Mouse (Mus musculus): ENCODE measurements around the gene Frs3. TPM values are rescaled to one million over a fixed set of nuclear protein-coding genes. Genes with fewer than 3 reads are reported as not detected.

The Frs3 gene
- polyA plus RNA-seq, 1 experiment from 2014 or later = 4.6 TPM

DNA sequence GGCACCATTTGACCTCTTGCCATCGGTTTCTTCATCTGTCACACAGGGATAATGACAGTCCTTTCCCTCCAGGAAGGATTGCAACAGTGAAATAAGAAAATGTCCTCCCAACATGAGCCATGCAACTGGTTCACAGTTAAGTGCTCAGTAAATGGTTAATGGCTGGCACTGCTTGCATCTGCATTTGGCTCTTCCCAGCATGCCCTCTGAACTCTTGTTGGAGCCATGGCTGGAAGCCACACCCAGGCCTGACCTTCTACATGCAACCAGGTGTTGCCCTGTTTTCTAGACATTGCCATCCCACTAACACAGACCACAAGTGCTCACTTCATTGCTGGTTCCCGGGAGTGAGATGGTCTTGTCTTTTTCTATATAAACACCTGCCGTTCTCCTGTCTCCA lies 19.1 kb downstream of the Frs3 start:
- Histone ChIP-seq H3K27me3 (replicated peaks) (peaks cover 20% of the 10 kb centered on the region), H3K4me3 (no peak overlapping the region), H3K36me3 (peaks cover 9% of the 10 kb centered on the region), H3K4me1 (replicated peaks) (peaks cover 21% of the 10 kb centered on the region), H3K9me3 (replicated peaks) (no peaks in the 10 kb centered on the region), H3K9ac (no peak overlapping the region), H3K4me2 (no peak overlapping the region), H3K27ac (ENCODE audit: poor library complexity, severe bottlenecking) (no peak overlapping the region)
- WGBS = 73% methylated on average over 3 of the region's 3 CpGs
- no peak for ATAC-seq (ENCODE audit: insufficient number of reproducible peaks, low FRiP score)

DNA sequence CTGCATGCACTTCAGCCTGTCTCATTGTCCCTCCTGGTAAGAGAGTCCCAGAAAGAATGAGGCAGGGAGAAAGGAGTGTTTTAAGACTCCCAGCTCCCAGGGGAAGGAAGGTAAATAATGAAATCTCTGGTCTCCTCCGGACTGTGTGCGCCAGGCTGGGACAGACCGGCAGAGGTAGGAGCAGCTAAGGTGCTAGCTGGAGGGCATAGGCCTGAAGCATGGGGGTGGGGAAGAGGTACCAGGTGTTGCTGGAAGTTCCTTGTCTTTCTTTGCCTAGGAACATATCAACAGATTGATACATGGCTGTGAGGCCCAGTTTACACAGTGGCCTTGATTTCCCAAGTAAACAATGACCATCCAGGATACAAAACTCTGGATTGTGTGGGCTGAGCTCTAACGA lies 20.1 kb downstream of the Frs3 start:
- no peak overlapping the region for H3K4me3 ChIP-seq
- no peaks in the 10 kb centered on the region for H3K9me3 ChIP-seq (replicated peaks)
- no peak for ATAC-seq (ENCODE audit: insufficient number of reproducible peaks, low FRiP score)
- H3K4me2 ChIP-seq = no peak overlapping the region
- no peak overlapping the region for H3K27ac ChIP-seq (ENCODE audit: poor library complexity, severe bottlenecking)
- H3K36me3 ChIP-seq = no peaks in the 10 kb centered on the region
- H3K9ac ChIP-seq = no peak overlapping the region
- peaks cover 11% of the 10 kb centered on the region; the same call in 1 of the 2 replicates for H3K27me3 ChIP-seq (replicated peaks)
- H3K4me1 ChIP-seq (replicated peaks) = peaks cover 13% of the 10 kb centered on the region
- WGBS = 74% methylated on average over 4 of the region's 4 CpGs

DNA sequence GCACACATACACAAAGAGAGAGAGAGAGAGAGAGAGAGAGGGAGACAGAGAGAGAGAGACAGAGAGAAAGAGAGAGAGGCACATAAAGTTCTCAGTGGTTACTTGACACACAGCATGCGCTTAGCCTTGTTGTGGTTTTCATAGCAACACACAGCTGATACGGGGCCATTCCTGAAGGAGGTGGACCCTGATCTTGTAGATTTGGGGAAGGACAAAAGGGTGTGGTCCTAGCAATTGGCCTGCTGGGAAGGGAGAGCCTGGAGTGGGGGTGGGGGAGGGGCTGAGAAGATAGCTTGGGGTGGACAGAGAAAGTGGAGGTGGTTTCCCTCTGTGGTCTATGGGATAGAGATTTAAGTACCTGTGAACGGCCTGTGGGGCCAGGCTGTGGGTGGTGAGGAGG lies 21.2 kb downstream of the Frs3 start:
- Histone ChIP-seq H3K36me3 (no peaks in the 10 kb centered on the region), H3K27me3 (replicated peaks) (peaks cover 2% of the 10 kb centered on the region; the same call in 1 of the 2 replicates), H3K9ac (no peak overlapping the region), H3K4me2 (no peak overlapping the region), H3K4me1 (replicated peaks) (peaks cover 13% of the 10 kb centered on the region), H3K9me3 (replicated peaks) (no peaks in the 10 kb centered on the region), H3K4me3 (no peak overlapping the region), H3K27ac (ENCODE audit: poor library complexity, severe bottlenecking) (no peak overlapping the region)
- ATAC-seq (ENCODE audit: insufficient number of reproducible peaks, low FRiP score) = no peak
- WGBS = 53% methylated on average over 3 of the region's 3 CpGs

DNA sequence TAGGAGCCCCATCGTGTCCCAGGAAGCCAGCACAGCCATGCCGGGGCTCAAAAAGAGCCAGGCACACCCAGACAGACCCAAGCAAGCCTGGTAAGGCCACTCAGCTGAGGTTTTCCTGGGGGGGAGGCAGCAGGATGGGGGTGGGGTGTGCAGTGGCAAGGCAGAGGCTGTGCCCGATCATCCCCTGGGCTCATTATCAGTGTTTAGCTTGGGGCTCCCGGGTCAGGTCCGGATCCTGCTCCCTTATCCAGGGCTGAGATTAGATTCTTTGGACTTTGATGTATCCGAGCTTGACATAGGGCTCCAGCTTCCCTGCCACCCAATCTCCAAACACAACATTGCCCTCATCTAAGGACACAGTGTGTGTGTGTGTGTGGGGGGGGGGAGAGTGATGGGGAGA lies 23.1 kb downstream of the Frs3 start:
- Histone ChIP-seq H3K36me3 (no peaks in the 10 kb centered on the region), H3K4me2 (no peak overlapping the region), H3K9me3 (replicated peaks) (no peaks in the 10 kb centered on the region), H3K4me3 (no peak overlapping the region), H3K27ac (ENCODE audit: poor library complexity, severe bottlenecking) (no peak overlapping the region), H3K4me1 (replicated peaks) (peaks cover 21% of the 10 kb centered on the region), H3K9ac (no peak overlapping the region), H3K27me3 (replicated peaks) (no peaks in the 10 kb centered on the region)
- ATAC-seq (ENCODE audit: insufficient number of reproducible peaks, low FRiP score) = no peak
- WGBS = 16% methylated on average over 6 of the region's 6 CpGs

DNA sequence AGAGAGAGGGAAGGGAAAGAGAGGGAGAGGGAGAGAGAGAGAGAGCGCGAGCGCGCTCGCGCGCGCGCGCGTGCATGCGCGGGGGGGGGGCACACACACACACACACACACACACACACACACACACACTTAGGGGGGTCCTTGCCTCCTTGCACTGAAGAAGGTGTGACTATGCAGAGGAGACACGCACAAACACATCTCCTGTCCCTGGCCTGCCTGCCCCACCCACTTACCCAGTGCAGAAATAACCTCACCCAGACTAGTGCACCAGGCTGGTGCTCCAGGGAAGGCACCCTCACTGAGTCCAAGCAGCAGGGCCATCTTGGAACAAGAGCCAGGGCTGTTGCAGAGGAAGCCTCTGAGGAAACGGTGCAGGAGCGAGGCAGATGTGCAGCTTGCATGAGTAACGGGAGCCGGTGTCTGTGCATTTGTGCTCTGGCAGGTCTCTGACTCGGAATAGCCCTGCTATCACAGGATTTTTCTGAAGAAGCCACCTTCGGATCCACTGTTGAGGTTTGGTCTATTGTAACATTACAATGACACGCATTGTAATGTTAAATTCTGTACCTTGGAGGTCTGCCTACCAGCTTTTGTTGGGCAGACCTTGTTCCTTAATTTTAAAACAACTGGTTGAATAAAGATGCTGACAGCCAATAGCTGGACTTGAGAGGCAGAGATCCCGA lies 24.2 kb downstream of the Frs3 start:
- ATAC-seq (ENCODE audit: insufficient number of reproducible peaks, low FRiP score) = no peak
- H3K36me3 ChIP-seq = no peaks in the 10 kb centered on the region
- 57% methylated on average over 20 of the region's 22 CpGs for WGBS
- peak overlapping the region; percentile 41 for H3K4me2 ChIP-seq
- no peaks in the 10 kb centered on the region for H3K9me3 ChIP-seq (replicated peaks)
- H3K4me3 ChIP-seq = no peak overlapping the region
- peaks cover 21% of the 10 kb centered on the region for H3K4me1 ChIP-seq (replicated peaks)
- H3K27me3 ChIP-seq (replicated peaks) = no peaks in the 10 kb centered on the region
- no peak overlapping the region for H3K27ac ChIP-seq (ENCODE audit: poor library complexity, severe bottlenecking)
- H3K9ac ChIP-seq = no peak overlapping the region

DNA sequence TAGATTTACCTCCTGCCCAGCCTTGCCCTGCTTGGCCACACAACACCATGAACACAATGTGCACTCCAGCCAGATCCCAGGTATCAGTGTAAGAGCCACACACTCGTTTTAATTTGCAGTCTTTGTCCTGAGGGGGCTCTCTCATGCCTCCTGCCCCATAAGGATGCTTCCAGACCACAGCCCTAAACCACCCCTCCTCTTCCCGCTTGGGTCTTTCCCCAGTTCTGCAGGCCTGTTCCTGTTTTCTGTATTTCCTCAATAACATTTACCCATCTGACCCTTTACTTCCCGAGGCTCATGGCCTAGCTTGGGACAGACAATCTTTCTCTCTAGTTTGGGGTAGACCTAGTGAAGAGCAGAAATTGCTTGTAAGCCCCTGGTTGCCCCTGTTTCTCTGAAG lies 26.2 kb downstream of the Frs3 start:
- H3K27me3 ChIP-seq (replicated peaks) = no peaks in the 10 kb centered on the region
- no peaks in the 10 kb centered on the region for H3K36me3 ChIP-seq
- H3K9ac ChIP-seq = no peak overlapping the region
- 59% methylated on average over 3 of the region's 3 CpGs for WGBS
- H3K4me2 ChIP-seq = no peak overlapping the region
- no peak for ATAC-seq (ENCODE audit: insufficient number of reproducible peaks, low FRiP score)
- H3K4me1 ChIP-seq (replicated peaks) = peaks cover 21% of the 10 kb centered on the region
- no peak overlapping the region for H3K27ac ChIP-seq (ENCODE audit: poor library complexity, severe bottlenecking)
- H3K4me3 ChIP-seq = no peak overlapping the region
- H3K9me3 ChIP-seq (replicated peaks) = no peaks in the 10 kb centered on the region

DNA sequence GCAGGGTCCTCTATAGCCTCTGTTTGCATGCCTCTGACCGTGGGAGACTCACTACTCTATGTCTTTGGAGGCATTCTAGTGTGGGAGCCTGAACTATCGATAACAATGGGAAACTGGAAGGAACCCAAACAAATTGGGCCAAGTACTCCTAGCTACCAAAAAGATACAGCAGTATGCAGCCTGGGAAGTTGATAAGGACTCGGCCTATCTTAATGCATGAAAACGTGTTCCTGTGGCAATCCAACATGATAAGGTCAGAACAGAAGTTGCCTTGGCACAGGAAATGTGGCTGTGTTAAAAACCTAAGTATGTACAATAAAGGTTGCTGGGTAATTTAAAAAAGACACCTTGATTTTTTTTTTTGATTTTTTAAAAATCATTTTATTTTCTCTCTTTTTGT lies 32.4 kb downstream of the Frs3 start:
- peaks cover 10% of the 10 kb centered on the region; the same call in 1 of the 2 replicates for H3K27me3 ChIP-seq (replicated peaks)
- H3K4me1 ChIP-seq (replicated peaks) = peaks cover 11% of the 10 kb centered on the region; the same call in 1 of the 2 replicates
- no peaks in the 10 kb centered on the region for H3K36me3 ChIP-seq
- no peak overlapping the region for H3K4me2 ChIP-seq
- no peak overlapping the region for H3K9ac ChIP-seq
- no peaks in the 10 kb centered on the region for H3K9me3 ChIP-seq (replicated peaks)
- no peak overlapping the region for H3K27ac ChIP-seq (ENCODE audit: poor library complexity, severe bottlenecking)
- ATAC-seq (ENCODE audit: insufficient number of reproducible peaks, low FRiP score) = no peak
- H3K4me3 ChIP-seq = no peak overlapping the region
- 45% methylated on average over 4 of the region's 4 CpGs for WGBS

DNA sequence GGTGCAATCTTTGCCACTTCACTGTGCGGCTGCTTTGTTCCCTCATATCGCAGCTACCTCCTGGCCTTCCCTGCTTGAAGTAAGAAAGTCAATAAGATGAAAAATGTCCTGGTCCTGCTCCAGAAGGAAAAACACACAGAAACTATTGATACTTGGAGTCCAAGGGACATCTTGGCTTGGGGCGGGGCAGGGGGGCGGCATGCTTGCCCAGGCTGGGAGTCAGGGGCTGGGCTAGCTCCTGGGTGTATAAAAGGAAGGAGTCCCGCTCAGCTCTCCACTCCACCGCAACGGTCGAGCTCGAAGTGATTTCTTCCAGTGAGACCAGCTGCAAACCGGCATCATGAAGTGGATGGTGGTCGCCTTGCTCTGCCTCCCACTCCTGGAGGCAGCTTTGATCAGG lies 37.7 kb downstream of the Frs3 start, which contains the start of gene Pgc:
Pgc (plus strand) TSS at position 277 of the 400 bp plus-strand sequence.
- 0 out of 2 replicates have a peak, but pooled peaks cover 5% of the 10 kb centered on the region for H3K4me1 ChIP-seq (replicated peaks)
- no peaks in the 10 kb centered on the region for H3K36me3 ChIP-seq
- WGBS = 68% methylated on average over 11 of the region's 11 CpGs

DNA sequence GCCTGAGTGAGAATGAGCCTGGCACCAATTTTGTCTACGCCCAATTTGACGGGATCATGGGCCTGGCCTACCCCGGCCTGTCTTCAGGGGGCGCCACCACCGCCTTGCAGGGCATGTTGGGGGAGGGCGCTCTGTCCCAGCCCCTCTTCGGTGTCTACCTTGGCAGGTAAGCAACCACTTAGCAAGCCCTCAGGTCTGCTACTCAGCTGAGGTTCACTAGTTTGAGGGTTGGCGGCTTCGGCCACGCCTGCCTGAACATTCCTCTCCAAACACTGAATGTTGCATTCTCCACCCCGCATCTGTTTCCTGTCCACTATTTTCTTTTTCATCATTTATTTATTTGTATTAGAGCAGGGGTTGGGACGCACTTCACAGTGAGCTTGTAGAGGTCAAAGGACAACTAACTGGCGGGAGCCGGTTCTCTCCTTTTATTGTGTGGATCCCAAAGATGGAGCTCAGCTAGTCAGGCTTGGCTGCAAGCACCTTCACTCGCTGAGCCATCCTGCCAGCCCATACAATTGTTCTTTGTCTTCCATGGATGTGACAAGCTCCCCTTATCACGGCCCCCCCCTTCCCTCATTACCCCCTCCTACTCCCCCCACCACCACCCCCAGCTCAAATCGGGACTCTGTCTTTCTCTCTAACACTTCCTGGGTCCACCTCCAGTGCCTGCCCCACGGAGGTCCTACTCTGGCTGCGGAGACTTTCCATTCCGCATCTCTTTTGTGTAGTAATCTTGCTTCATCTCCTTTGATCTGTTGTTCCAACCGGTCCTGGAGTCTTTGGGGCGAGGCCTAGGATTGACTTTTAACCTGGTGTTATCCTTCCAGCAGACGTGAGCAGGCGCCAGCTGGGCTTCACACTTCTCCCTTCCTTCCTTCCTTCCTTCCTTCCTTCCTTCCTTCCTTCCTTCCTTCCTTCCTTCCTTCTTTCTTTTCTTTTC lies 42.1 kb downstream of the Frs3 start:
- no peaks in the 10 kb centered on the region for H3K36me3 ChIP-seq
- no peaks in the 10 kb centered on the region for H3K9me3 ChIP-seq (replicated peaks)
- ATAC-seq (ENCODE audit: insufficient number of reproducible peaks, low FRiP score) = no peak
- peaks cover 8% of the 10 kb centered on the region; the same call in 1 of the 2 replicates for H3K27me3 ChIP-seq (replicated peaks)
- no peak overlapping the region for H3K4me2 ChIP-seq
- no peak overlapping the region for H3K9ac ChIP-seq
- WGBS = 52% methylated on average over 24 of the region's 24 CpGs
- H3K4me3 ChIP-seq = no peak overlapping the region
- no peaks in the 10 kb centered on the region for H3K4me1 ChIP-seq (replicated peaks)
- H3K27ac ChIP-seq (ENCODE audit: poor library complexity, severe bottlenecking) = no peak overlapping the region

More for the DNA sequence above, 37.7 kb downstream of the Frs3 start, which contains the start of gene Pgc:
- Histone ChIP-seq H3K27ac (ENCODE audit: poor library complexity, severe bottlenecking) (no peak within 1 kb of the TSS), H3K9me3 (replicated peaks) (no peaks in the 10 kb centered on the region), H3K27me3 (replicated peaks) (peaks cover 15% of the 10 kb centered on the region; the same call in 1 of the 2 replicates), H3K9ac (no peak within 1 kb of the TSS), H3K4me2 (no peak within 1 kb of the TSS), H3K4me3 (no peak within 1 kb of the TSS)
- ATAC-seq (ENCODE audit: insufficient number of reproducible peaks, low FRiP score) = no peak

DNA sequence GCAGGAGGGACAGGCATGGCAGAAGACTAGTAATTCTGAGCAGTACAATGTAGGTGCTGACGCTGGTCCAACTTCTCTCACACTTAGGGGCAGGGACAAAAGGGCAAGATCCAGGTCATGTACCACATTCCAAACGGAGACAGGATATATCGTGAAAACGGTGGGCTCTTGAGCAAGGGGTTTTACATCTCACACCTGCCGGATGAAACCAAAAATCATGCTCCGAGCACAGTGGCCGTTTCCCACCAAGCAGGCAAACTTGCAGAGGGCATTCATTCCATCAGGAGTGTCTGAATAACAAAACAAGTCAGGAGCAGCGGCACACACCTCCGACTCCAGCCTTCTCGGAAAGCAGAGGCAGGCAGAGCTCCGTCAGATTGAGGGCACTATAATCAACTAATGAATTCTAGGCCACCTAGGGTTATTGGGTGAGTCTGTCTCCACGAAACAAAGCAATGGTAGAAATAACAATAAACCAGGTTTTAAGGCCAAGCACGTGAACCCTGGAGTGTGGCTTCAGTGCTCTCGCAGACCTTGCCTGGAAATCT lies 46.8 kb downstream of the Frs3 start:
- Histone ChIP-seq H3K9me3 (replicated peaks) (no peaks in the 10 kb centered on the region), H3K36me3 (no peaks in the 10 kb centered on the region), H3K4me1 (replicated peaks) (peaks cover 23% of the 10 kb centered on the region), H3K4me2 (no peak overlapping the region), H3K9ac (no peak overlapping the region), H3K4me3 (no peak overlapping the region), H3K27ac (ENCODE audit: poor library complexity, severe bottlenecking) (no peak overlapping the region), H3K27me3 (replicated peaks) (no peaks in the 10 kb centered on the region)
- 70% methylated on average over 14 of the region's 14 CpGs for WGBS
- ATAC-seq (ENCODE audit: insufficient number of reproducible peaks, low FRiP score) = no peak

DNA sequence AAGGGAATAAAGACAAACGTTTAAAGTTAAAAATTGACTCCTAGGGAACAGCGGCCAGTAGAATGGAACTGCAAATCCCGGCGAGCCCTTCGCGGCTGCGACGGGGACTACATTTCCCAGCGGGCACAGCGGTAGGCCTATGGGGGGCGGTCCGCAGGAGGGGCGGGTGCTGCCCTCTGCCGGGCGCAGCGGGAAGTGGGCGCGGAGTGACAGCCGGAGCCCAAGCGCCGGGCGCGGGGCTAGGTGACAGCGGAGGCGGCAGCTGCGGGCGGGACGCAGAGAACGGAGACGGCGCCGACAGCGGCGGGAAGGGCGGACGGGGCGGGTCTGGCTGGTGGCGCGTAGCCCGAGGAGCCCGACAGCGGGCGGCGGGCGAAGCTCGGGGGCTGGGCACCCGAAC lies 48.0 kb downstream of the Frs3 start, which contains the start of gene Tfeb:
Tfeb (plus strand) TSS at position 175 of the 400 bp plus-strand sequence.
- Histone ChIP-seq H3K36me3 (no peaks in the 10 kb centered on the region), H3K4me1 (replicated peaks) (peaks cover 36% of the 10 kb centered on the region), H3K4me2 (peak within 1 kb of the TSS; percentile 90), H3K27ac (ENCODE audit: poor library complexity, severe bottlenecking) (peak within 1 kb of the TSS; percentile 93), H3K9ac (peak within 1 kb of the TSS; percentile 94), H3K9me3 (replicated peaks) (no peaks in the 10 kb centered on the region), H3K4me3 (peak within 1 kb of the TSS; percentile 90), H3K27me3 (replicated peaks) (no peaks in the 10 kb centered on the region)
- under 1% methylated on average over 47 of the region's 47 CpGs for WGBS
- peak; percentile 75 for ATAC-seq (ENCODE audit: insufficient number of reproducible peaks, low FRiP score)
